Mouse (Mus musculus) C2C12 (cell line): Measurements from ENCODE around the gene Hvcn1.

ENCODE experiments used
- CEBPB ChIP-seq: IDR thresholded peaks from one replicate; pipeline ENCODE4 v1.6.1; 2011; ENCODE audit warnings: low read depth, mild to moderate bottlenecking, control low read depth, moderate library complexity
- CTCF ChIP-seq: IDR thresholded peaks from one replicate; pipeline ENCODE4 v1.5.1; 2011; ENCODE audit not compliant: control insufficient read depth, insufficient read depth, insufficient read length
- MYOD1 ChIP-seq: IDR thresholded peaks from one replicate; pipeline ENCODE4 v1.6.1; 2011; ENCODE audit warnings: low read depth; ENCODE audit not compliant: control insufficient read depth, insufficient read length
- USF1 ChIP-seq: IDR thresholded peaks from one replicate; pipeline ENCODE4 v1.6.1; 2011; ENCODE audit warnings: low read depth, mild to moderate bottlenecking, control low read depth, moderate library complexity

- TF ChIP-seq MYOD1: no peak
- TF ChIP-seq CTCF: no peak
- TF ChIP-seq CEBPB: no peak
- no peak for TF ChIP-seq USF1
Measured at GRCm38 (mm10) chr5:122246547-122247167, 40.1 kb downstream of the Hvcn1 start.
